Mouse (Mus musculus): ENCODE results near the gene Gm6525. TPM values are rescaled to one million over a fixed set of nuclear protein-coding genes. Genes with fewer than 3 reads are reported as not detected.

Gm6525 gene
- polyA plus RNA-seq, 1 experiment from 2014 or later, result 0.97 TPM

DNA sequence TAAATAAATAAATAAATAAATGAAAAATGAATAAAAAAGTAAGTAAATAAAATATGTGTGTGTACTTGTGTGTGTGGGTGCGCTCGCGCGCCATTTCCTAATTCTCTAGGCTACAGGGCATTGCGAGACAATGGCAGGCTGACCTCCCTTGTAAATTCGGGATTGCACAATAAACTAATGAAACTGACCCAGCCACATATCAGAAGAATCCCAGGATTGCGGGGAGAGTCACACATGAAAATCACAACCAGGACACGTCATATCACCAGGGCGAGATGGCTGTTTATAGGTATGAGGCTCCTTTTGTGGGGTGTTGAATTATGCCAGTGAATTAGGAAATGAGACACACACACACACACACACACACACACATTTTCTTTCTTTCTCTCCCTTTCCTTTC, 25.6 kb downstream of the Gm6525 start:
- no peak overlapping the region for H3K4me3 ChIP-seq (ENCODE audit: low read depth, low read length)
- H3K9me3 ChIP-seq (replicated peaks; ENCODE audit: control insufficient read depth, low read length), result no peaks in the 10 kb centered on the region
- H3K27ac ChIP-seq (ENCODE audit: low read depth, low read length), result no peak overlapping the region; the same call in 1 of the 2 replicates
- no peak for ATAC-seq
- no peak for DNase-seq (ENCODE audit: low spot score)
- H3K9ac ChIP-seq (ENCODE audit: low read length), result no peak overlapping the region
- 94% methylated on average over 9 of the region's 9 CpGs for WGBS
- H3K4me1 ChIP-seq (ENCODE audit: control insufficient read depth, insufficient read depth, low read length), result peaks cover 15% of the 10 kb centered on the region
- no peaks in the 10 kb centered on the region for H3K27me3 ChIP-seq (replicated peaks; ENCODE audit: control insufficient read depth, insufficient read depth, low read length)
- H3K36me3 ChIP-seq (ENCODE audit: control insufficient read depth, insufficient read depth, low read length), result peaks cover 34% of the 10 kb centered on the region
- no peak overlapping the region for H3K4me2 ChIP-seq (ENCODE audit: low read length)

DNA sequence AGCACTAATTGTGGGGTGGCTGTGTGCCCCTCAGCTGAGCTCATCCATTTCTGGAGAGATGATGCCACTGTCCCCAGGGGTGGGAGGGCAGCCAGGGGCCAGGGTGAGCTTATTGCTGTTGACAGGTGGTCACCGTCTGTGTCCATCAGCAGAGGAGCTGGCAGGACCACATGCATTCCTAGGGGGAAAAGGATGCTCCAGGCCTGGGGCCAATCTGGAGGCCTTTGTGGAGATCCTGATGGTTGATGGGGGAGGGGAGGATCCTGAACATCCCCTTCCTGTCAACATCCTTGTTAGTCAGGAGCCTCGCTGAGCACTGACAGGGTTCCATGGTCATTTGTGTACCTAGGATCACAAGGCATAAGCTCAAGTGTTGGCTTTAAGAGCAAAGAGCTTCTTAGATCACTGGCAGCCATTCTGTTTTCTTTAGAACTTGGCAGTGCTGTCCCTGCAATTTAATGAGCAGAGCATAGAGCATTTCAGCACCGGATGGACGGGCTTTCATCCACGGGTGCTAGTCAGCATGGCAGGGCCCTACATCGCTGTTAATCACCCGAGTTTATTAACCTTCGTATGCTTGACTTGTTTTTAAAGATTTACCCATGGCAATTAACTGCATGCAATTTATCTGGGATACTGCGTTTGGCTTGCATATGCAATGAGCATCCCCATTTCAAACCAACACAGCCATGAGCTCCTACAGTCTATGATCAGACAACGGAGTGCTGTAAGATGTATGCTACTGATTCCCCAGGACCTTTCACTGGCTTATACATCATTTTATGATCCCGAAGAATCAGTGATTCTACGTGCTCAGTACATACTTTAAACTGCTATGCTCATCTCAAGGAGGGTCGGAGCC, 26.9 kb downstream of the Gm6525 start:
- DNase-seq (ENCODE audit: low spot score), result peak; percentile 95
- Histone ChIP-seq H3K27me3 (replicated peaks; ENCODE audit: control insufficient read depth, insufficient read depth, low read length) (no peaks in the 10 kb centered on the region), H3K9me3 (replicated peaks; ENCODE audit: control insufficient read depth, low read length) (no peaks in the 10 kb centered on the region), H3K4me3 (ENCODE audit: low read depth, low read length) (no peak overlapping the region), H3K27ac (ENCODE audit: low read depth, low read length) (peak overlapping the region; percentile 86), H3K4me1 (ENCODE audit: control insufficient read depth, insufficient read depth, low read length) (peaks cover 15% of the 10 kb centered on the region), H3K9ac (ENCODE audit: low read length) (no peak overlapping the region), H3K4me2 (ENCODE audit: low read length) (no peak overlapping the region), H3K36me3 (ENCODE audit: control insufficient read depth, insufficient read depth, low read length) (peaks cover 44% of the 10 kb centered on the region)
- 23% methylated on average over 13 of the region's 13 CpGs for WGBS
- peak; percentile 94 for ATAC-seq

DNA sequence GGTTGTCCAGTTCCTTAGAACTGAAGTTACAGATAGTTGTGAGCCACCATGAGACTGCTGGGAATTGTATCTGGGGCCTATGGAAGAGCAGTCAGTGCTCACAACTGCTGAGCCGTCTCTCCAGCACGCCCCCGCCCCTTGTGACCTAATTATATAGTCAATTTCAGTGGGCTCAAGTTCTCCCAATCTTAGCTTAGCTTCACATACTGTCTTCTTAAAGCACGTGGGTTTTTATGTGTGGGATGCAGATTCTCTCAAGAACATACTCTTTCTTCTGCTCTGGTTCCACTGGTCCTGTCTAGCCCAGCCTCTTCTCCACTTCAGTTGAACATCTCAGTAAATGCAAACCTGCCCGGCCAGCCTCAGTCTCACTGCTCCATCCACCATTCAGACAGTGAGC, 30.7 kb downstream of the Gm6525 start:
- H3K27ac ChIP-seq (ENCODE audit: low read depth, low read length), result no peak overlapping the region
- ATAC-seq (no peak), DNase-seq (ENCODE audit: low spot score) (no peak)
- H3K27me3 ChIP-seq (replicated peaks; ENCODE audit: control insufficient read depth, insufficient read depth, low read length), result no peaks in the 10 kb centered on the region
- no peak overlapping the region for H3K4me2 ChIP-seq (ENCODE audit: low read length)
- 81% methylated on average over 5 of the region's 5 CpGs for WGBS
- H3K36me3 ChIP-seq (ENCODE audit: control insufficient read depth, insufficient read depth, low read length), result peaks cover 66% of the 10 kb centered on the region
- H3K4me1 ChIP-seq (ENCODE audit: control insufficient read depth, insufficient read depth, low read length), result peaks cover 15% of the 10 kb centered on the region
- no peak overlapping the region for H3K9ac ChIP-seq (ENCODE audit: low read length)
- H3K9me3 ChIP-seq (replicated peaks; ENCODE audit: control insufficient read depth, low read length), result no peaks in the 10 kb centered on the region
- H3K4me3 ChIP-seq (ENCODE audit: low read depth, low read length), result no peak overlapping the region

DNA sequence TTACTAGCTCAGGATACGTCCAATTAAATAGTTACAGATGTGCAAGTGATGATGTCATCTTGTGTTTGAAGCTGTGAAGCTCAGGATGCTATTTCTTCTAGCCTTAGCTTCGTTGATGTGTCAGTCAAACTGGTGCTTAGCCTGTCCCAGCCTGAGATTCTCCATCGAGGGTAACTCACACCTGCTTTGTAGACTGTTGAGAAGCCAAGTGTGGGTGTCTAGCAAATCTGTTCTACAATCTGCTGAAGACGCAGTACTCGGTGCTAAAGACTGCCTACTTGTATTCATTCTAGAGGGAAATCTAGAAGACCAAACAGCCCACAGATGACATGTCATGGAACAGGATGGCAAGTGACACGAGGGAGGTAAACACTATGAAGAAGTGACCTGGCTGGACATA, 31.7 kb downstream of the Gm6525 start:
- Histone ChIP-seq H3K27ac (ENCODE audit: low read depth, low read length) (no peak overlapping the region), H3K4me3 (ENCODE audit: low read depth, low read length) (no peak overlapping the region), H3K4me2 (ENCODE audit: low read length) (no peak overlapping the region), H3K4me1 (ENCODE audit: control insufficient read depth, insufficient read depth, low read length) (peaks cover 12% of the 10 kb centered on the region), H3K36me3 (ENCODE audit: control insufficient read depth, insufficient read depth, low read length) (peaks cover 72% of the 10 kb centered on the region), H3K9me3 (replicated peaks; ENCODE audit: control insufficient read depth, low read length) (no peaks in the 10 kb centered on the region), H3K27me3 (replicated peaks; ENCODE audit: control insufficient read depth, insufficient read depth, low read length) (no peaks in the 10 kb centered on the region), H3K9ac (ENCODE audit: low read length) (no peak overlapping the region)
- 86% methylated on average over 6 of the region's 6 CpGs for WGBS
- DNase-seq (ENCODE audit: low spot score) (no peak), ATAC-seq (no peak)

DNA sequence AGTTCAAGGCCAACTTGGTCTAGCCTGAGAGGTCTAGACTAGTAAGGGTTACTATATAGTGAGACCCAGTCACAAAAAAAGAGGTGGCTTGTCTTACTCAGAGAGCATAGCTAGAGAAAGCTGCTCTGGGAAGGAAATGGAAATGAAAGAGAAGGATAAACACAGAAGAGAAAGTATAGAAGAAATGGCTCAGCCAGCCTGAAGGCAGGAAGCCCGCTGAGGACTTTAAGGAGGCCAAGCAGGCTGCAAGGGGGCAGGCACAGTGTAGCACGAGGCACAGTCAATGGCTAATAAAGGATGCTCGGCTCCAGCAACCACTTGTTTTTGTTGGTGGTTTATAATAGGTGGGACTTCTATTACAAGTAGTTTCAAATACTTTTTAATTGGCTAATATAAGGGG, 32.2 kb downstream of the Gm6525 start:
- ATAC-seq (no peak), DNase-seq (ENCODE audit: low spot score) (no peak)
- Histone ChIP-seq H3K27ac (ENCODE audit: low read depth, low read length) (no peak overlapping the region), H3K4me3 (ENCODE audit: low read depth, low read length) (no peak overlapping the region), H3K4me2 (ENCODE audit: low read length) (no peak overlapping the region), H3K27me3 (replicated peaks; ENCODE audit: control insufficient read depth, insufficient read depth, low read length) (no peaks in the 10 kb centered on the region), H3K36me3 (ENCODE audit: control insufficient read depth, insufficient read depth, low read length) (peaks cover 72% of the 10 kb centered on the region), H3K9ac (ENCODE audit: low read length) (no peak overlapping the region), H3K9me3 (replicated peaks; ENCODE audit: control insufficient read depth, low read length) (no peaks in the 10 kb centered on the region), H3K4me1 (ENCODE audit: control insufficient read depth, insufficient read depth, low read length) (peaks cover 8% of the 10 kb centered on the region)
- 74% methylated on average over 3 of the region's 3 CpGs for WGBS

DNA sequence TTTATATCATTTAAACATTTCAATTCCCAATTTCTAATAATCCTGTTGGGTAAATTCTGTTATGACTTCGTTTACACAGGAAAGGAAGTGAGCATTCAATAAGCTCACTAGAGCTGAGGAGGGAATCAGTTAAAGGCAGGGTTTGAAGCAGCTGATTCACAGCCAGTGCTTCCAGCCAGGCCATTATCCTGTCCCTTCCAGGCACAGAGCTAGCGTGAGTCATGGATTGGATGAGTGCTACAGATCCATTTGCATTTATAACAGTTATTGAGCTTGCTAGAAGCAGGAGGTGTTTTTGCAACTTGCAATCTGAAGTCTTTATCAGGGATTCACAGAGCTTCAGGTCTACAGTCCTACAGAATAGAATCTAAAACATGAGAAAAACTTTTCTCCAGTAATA, 33.5 kb downstream of the Gm6525 start:
- Histone ChIP-seq H3K9me3 (replicated peaks; ENCODE audit: control insufficient read depth, low read length) (no peaks in the 10 kb centered on the region), H3K27ac (ENCODE audit: low read depth, low read length) (no peak overlapping the region), H3K9ac (ENCODE audit: low read length) (no peak overlapping the region), H3K4me3 (ENCODE audit: low read depth, low read length) (no peak overlapping the region), H3K4me2 (ENCODE audit: low read length) (no peak overlapping the region), H3K4me1 (ENCODE audit: control insufficient read depth, insufficient read depth, low read length) (no peaks in the 10 kb centered on the region; the same call in 1 of the 2 replicates), H3K36me3 (ENCODE audit: control insufficient read depth, insufficient read depth, low read length) (peaks cover 61% of the 10 kb centered on the region), H3K27me3 (replicated peaks; ENCODE audit: control insufficient read depth, insufficient read depth, low read length) (no peaks in the 10 kb centered on the region)
- 48% methylated on average over 2 of the region's 2 CpGs for WGBS
- DNase-seq (ENCODE audit: low spot score), result no peak
- no peak for ATAC-seq

DNA sequence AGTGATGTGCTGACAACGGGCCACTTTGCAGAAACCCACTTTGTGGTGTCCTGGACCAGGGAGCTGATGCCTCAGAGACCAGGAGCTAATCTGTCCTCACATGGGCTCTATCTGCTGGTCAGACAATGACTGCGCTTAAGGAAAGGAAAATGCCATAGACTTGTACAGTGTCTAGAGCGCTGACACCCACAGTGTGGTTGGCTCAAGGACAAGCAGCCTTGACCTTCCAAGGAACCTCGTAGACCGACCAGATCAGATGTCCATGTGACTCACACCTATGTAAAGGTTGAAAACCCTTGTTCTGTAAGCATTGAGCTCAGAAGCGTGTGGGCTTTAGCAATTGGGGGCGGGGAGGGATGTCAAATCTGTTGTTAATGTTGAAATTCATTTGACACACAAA, 34.6 kb downstream of the Gm6525 start:
- H3K4me3 ChIP-seq (ENCODE audit: low read depth, low read length), result no peak overlapping the region
- H3K27me3 ChIP-seq (replicated peaks; ENCODE audit: control insufficient read depth, insufficient read depth, low read length), result no peaks in the 10 kb centered on the region
- ATAC-seq (no peak), DNase-seq (ENCODE audit: low spot score) (no peak)
- 95% methylated on average over 7 of the region's 7 CpGs for WGBS
- peaks cover 59% of the 10 kb centered on the region for H3K36me3 ChIP-seq (ENCODE audit: control insufficient read depth, insufficient read depth, low read length)
- H3K4me2 ChIP-seq (ENCODE audit: low read length), result no peak overlapping the region
- no peaks in the 10 kb centered on the region; the same call in 1 of the 2 replicates for H3K4me1 ChIP-seq (ENCODE audit: control insufficient read depth, insufficient read depth, low read length)
- H3K9ac ChIP-seq (ENCODE audit: low read length), result no peak overlapping the region
- no peaks in the 10 kb centered on the region for H3K9me3 ChIP-seq (replicated peaks; ENCODE audit: control insufficient read depth, low read length)
- H3K27ac ChIP-seq (ENCODE audit: low read depth, low read length), result no peak overlapping the region

DNA sequence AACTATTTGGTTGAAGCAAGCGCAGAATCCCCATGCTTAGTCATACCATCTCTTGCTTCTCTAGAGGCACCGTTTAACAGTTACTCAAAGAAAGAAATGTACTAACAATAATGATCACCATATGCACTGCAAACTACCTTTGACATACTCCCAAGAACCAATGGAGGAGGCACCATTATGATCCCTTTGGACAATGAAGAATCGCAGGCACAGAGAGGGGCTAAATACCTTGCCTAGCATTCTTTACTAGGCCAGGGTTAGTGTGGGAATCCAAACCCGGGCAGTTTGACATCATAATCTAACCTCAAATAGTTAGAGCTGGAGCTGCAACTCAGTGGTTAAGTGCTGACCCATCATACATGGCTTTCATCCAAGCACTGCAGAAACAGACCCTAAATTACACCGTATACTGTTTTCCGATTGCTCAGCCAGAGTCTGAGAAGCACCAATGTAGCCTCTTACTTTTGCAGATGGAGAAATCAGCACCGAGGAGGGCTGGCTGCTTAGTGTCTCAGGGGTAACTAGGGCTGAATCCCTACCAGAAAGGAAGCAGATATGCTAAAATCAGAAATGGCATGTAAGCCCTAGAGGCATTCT, 35.1 kb downstream of the Gm6525 start:
- H3K27ac ChIP-seq (ENCODE audit: low read depth, low read length), result no peak overlapping the region
- 92% methylated on average over 7 of the region's 7 CpGs for WGBS
- H3K36me3 ChIP-seq (ENCODE audit: control insufficient read depth, insufficient read depth, low read length), result peaks cover 58% of the 10 kb centered on the region

DNA sequence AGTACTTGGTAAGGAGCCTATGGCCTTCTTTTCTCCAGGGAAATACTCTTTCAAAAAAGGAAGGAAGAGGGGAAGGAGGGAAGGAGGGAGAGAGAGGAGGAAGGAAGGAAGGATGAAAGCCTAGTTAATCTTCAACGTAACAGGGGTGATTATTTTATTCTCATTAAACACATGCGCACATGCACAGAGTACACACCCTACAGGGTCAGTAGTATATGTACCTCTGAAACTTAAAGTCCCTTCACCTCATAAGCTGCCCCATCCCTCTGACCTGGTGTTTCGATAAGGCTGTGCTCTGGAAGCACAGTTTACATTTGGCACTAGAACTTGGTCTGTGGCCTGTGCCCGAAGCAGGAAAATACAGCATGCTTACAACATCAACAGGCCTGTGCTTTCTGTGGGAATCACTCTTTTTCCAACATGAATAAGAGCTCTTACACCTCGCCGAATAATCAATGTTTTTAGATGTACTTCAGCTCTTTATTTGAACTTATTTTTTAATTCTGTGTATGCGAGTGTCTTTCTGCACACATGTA, 37.5 kb downstream of the Gm6525 start:
- Histone ChIP-seq H3K27ac (ENCODE audit: low read depth, low read length) (no peak overlapping the region), H3K4me3 (ENCODE audit: low read depth, low read length) (no peak overlapping the region), H3K9me3 (replicated peaks; ENCODE audit: control insufficient read depth, low read length) (no peaks in the 10 kb centered on the region), H3K27me3 (replicated peaks; ENCODE audit: control insufficient read depth, insufficient read depth, low read length) (no peaks in the 10 kb centered on the region), H3K36me3 (ENCODE audit: control insufficient read depth, insufficient read depth, low read length) (peaks cover 37% of the 10 kb centered on the region), H3K4me1 (ENCODE audit: control insufficient read depth, insufficient read depth, low read length) (peaks cover 25% of the 10 kb centered on the region), H3K9ac (ENCODE audit: low read length) (no peak overlapping the region), H3K4me2 (ENCODE audit: low read length) (no peak overlapping the region)
- WGBS, result 85% methylated on average over 7 of the region's 7 CpGs
- ATAC-seq (no peak), DNase-seq (ENCODE audit: low spot score) (no peak)

More for the DNA sequence above, 35.1 kb downstream of the Gm6525 start:
- Histone ChIP-seq H3K9me3 (replicated peaks; ENCODE audit: control insufficient read depth, low read length) (no peaks in the 10 kb centered on the region), H3K4me2 (ENCODE audit: low read length) (no peak overlapping the region), H3K4me3 (ENCODE audit: low read depth, low read length) (no peak overlapping the region), H3K4me1 (ENCODE audit: control insufficient read depth, insufficient read depth, low read length) (peaks cover 2% of the 10 kb centered on the region; the same call in 1 of the 2 replicates), H3K9ac (ENCODE audit: low read length) (no peak overlapping the region), H3K27me3 (replicated peaks; ENCODE audit: control insufficient read depth, insufficient read depth, low read length) (no peaks in the 10 kb centered on the region)
- no peak for ATAC-seq
- DNase-seq (ENCODE audit: low spot score), result no peak

Measured in forebrain, embryonic 14.5 days (tissue).